Mouse (Mus musculus) cerebellum, adult 2 months (tissue): Measurements from ENCODE around the gene Rps7. TPM values are rescaled to one million over a fixed set of nuclear protein-coding genes. Genes with fewer than 3 reads are reported as not detected.

Source experiments
- DNase-seq, 2 experiments: peaks; one replicate each; pipeline ENCODE4 v3.0.0; 2021
- H3K27ac ChIP-seq: fragments of 200-500 bp; 2 replicates; pipeline ENCODE4 v1.5.1; 2012; ENCODE audit warnings: low read length, control low read depth, inconsistent platforms; ENCODE audit not compliant: insufficient read depth
- H3K27me3 ChIP-seq: fragments of 200-500 bp; 2 replicates; pipeline ENCODE4 v1.6.1; 2012; ENCODE audit warnings: inconsistent platforms, mild to moderate bottlenecking, low read length, moderate library complexity; ENCODE audit not compliant: control insufficient read depth, insufficient read depth
- H3K4me1 ChIP-seq: fragments of 200-500 bp; 2 replicates; pipeline ENCODE4 v1.6.1; 2011; ENCODE audit warnings: low read length; ENCODE audit not compliant: control insufficient read depth, insufficient read depth
- H3K4me3 ChIP-seq: fragments of 200-500 bp; replicated peaks from 2 replicates; pipeline ENCODE3; 2011; ENCODE audit warnings: mild to moderate bottlenecking, low read depth, low read length, control low read depth; ENCODE audit not compliant: insufficient read depth
- CTCF ChIP-seq: fragments of 200-500 bp; IDR thresholded peaks from 2 replicates; pipeline ENCODE4 v1.5.1; 2011; ENCODE audit warnings: low read depth, mild to moderate bottlenecking, control low read depth, low read length, moderate library complexity, borderline replicate concordance; ENCODE audit not compliant: insufficient read depth
- POLR2A ChIP-seq: fragments of 200-500 bp; IDR thresholded peaks from 2 replicates; pipeline ENCODE4 v1.6.1; 2011; ENCODE audit warnings: low read length, control low read depth, borderline replicate concordance; ENCODE audit not compliant: insufficient read depth
- WGBS: fragments of 180-500 bp; shearing (Covaris S2); methylation state at CpG from one replicate; pipeline ENCODE4 v1.1.7; 2018; 5-methylcytosine and 5-hydroxymethylcytosine counted together
- polyA plus RNA-seq: library from polyadenylated mRNA; depleted of rRNA; stranded (reverse); fragments of >200 nt; gene quantifications from 2 replicates; pipeline ENCODE4 v1.2.3, GENCODE M21; 2012

Rps7 gene
- polyA plus RNA-seq, 1 experiment = 310 TPM

DNA sequence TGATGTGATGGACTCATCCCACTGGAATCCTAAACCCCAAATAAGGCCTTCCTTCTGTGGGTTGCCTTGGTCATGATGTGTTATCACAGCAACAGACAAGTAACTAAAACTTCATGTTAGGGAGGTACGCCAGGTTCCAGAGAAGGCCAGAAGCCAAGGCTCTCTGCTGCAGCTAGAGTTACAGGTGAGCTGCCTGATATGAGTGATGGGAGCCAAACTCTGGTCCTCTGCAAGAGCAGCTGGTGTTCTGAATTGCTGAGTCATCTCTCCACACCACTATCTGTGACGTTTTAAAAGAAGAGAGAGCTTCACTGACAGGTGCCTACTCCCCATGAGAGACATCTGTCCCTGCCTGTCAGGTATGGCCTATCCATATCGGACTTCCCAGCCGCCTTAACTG is 26.9 kb upstream of the Rps7 start:
- TF ChIP-seq POLR2A = no peak
- TF ChIP-seq CTCF = no peak
- Histone ChIP-seq H3K27me3 (no peaks in the 10 kb centered on the region), H3K4me3 (no peak overlapping the region), H3K4me1 (no peaks in the 10 kb centered on the region), H3K27ac (no peak overlapping the region)
- 81% methylated on average over 4 of the region's 4 CpGs for WGBS
- no peak for DNase-seq

DNA sequence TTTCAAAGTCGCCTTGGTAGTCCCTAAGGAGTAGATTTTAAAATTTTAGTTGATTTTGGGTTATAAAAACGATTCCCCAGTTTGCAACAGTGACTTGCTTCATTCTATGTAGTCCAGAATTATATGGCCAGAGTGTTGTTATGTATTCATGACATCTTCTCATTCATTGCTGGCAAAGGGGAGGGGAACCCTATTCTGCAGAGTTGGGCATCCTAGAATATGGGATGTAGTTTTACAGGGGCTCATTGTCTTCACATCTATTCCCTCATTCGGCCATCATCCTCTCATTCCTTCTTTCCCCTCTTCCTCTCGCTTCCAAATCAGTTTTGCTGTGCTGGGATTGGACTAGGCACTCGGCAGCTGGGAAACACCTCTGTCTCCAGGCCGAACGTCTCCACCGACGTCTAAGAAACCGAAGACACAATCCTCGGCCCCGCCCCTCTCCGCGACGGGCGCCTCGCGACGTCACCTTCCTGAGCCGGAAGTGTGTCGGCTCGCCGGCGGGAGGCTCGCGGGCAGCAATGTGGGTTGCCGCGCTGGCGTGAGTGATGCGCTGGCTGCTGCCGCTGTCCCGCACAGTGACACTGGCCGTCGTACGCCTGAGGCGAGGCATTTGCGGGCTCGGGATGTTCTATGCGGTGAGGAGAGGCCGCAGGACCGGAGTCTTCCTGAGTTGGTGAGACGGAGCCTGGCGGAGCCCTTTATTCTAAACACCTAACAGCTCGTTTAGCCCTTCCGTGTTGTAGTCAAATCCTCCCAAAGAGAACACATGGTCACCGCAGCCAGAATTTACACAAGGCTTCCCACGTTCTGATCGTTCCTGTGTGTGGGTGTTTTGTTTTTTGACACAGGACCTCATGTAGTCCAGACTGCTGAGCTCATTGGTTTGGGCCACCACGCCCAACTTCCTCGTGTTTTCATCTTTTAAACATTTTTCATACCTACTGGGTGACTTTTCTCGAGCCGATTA is 13.7 kb upstream of the Rps7 start, which contains the start of gene Rnaseh1:
Rnaseh1 (plus strand) TSS at position 462 of the 970 bp plus-strand sequence.
- Histone ChIP-seq H3K4me3 (peak within 1 kb of the TSS; percentile 76), H3K4me1 (no peaks in the 10 kb centered on the region), H3K27ac (peak within 1 kb of the TSS; percentile 61; the same call in 1 of the 2 replicates), H3K27me3 (no peaks in the 10 kb centered on the region)
- DNase-seq = peak; percentile 89 to 90
- 2% methylated on average over 52 of the region's 52 CpGs for WGBS
- no peak for TF ChIP-seq CTCF
- peak; percentile 94 for TF ChIP-seq POLR2A

GRCm38 (mm10) chr12:28638778-28639177 is 3.0 kb upstream of the Rps7 start:
- Histone ChIP-seq H3K27ac (no peak overlapping the region), H3K4me3 (no peak overlapping the region), H3K27me3 (no peaks in the 10 kb centered on the region), H3K4me1 (peaks cover 3% of the 10 kb centered on the region; the same call in 1 of the 2 replicates)
- DNase-seq = no peak
- 65% methylated on average over 2 of the region's 2 CpGs for WGBS
- TF ChIP-seq CTCF (no peak), POLR2A (no peak)

- Histone ChIP-seq H3K27ac (no peak overlapping the region), H3K4me3 (no peak overlapping the region), H3K4me1 (peaks cover 3% of the 10 kb centered on the region; the same call in 1 of the 2 replicates), H3K27me3 (no peaks in the 10 kb centered on the region)
- no peak for DNase-seq
- 87% methylated on average over 6 of the region's 6 CpGs for WGBS
- TF ChIP-seq CTCF = no peak
- no peak for TF ChIP-seq POLR2A
Observed at GRCm38 (mm10) chr12:28636543-28636942, 790 bp upstream of the Rps7 start.

GRCm38 (mm10) chr12:28635058-28635534 is 657 bp downstream of the Rps7 start:
- peak overlapping the region; percentile 9; the same call in 1 of the 2 replicates for H3K27ac ChIP-seq
- peak overlapping the region; percentile 66 for H3K4me3 ChIP-seq
- H3K4me1 ChIP-seq = peaks cover 3% of the 10 kb centered on the region; the same call in 1 of the 2 replicates
- no peaks in the 10 kb centered on the region for H3K27me3 ChIP-seq
- TF ChIP-seq POLR2A = no peak
- TF ChIP-seq CTCF = no peak
- no peak for DNase-seq
- WGBS = 2% methylated on average over 23 of the region's 23 CpGs

DNA sequence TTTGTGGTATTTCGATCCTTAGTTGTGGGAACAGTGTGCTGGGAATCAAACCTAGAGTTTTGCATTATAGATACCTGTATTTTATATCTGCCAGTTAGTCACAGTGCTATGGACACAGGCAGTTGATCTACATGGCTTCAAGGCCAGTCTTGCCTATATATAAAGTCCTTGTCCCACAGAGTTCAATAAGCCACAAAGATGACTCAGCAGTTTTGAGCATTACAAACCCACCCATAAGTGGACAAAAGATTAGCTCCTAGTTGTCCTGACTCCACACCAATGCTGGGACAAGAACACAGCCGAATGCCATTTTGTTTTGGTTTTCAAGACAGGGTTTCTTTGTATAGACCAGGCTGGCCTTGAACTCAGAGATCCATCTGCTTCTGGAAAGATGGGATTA is 7.3 kb downstream of the Rps7 start:
- no peak overlapping the region for H3K4me3 ChIP-seq
- H3K4me1 ChIP-seq = no peaks in the 10 kb centered on the region; the same call in 1 of the 2 replicates
- H3K27me3 ChIP-seq = no peaks in the 10 kb centered on the region
- 92% methylated on average over 2 of the region's 2 CpGs for WGBS
- DNase-seq = no peak
- TF ChIP-seq CTCF (no peak), POLR2A (no peak)
- H3K27ac ChIP-seq = no peak overlapping the region

GRCm38 (mm10) chr12:28627092-28627491 is 8.7 kb downstream of the Rps7 start:
- H3K4me1 ChIP-seq = 0 out of 2 replicates have a peak, but pooled peaks cover 5% of the 10 kb centered on the region
- WGBS = 71% methylated on average over 4 of the region's 4 CpGs
- no peaks in the 10 kb centered on the region for H3K27me3 ChIP-seq
- no peak overlapping the region for H3K27ac ChIP-seq
- TF ChIP-seq CTCF (no peak), POLR2A (no peak)
- H3K4me3 ChIP-seq = no peak overlapping the region
- no peak for DNase-seq

- no peak for TF ChIP-seq POLR2A
- no peak for TF ChIP-seq CTCF
- WGBS = 85% methylated on average over 7 of the region's 7 CpGs
- Histone ChIP-seq H3K4me3 (no peak overlapping the region), H3K27me3 (no peaks in the 10 kb centered on the region; the same call in 1 of the 2 replicates), H3K4me1 (0 out of 2 replicates have a peak, but pooled peaks cover 5% of the 10 kb centered on the region), H3K27ac (no peak overlapping the region)
- DNase-seq = no peak
Observed at GRCm38 (mm10) chr12:28625407-28625806, 10.3 kb downstream of the Rps7 start.
